Mouse (Mus musculus) testis, postnatal 14 days (tissue): ENCODE measurements around the gene Phkg1.
"Not testable (repeated sequence)": the region's sequence is repeated elsewhere in the genome, so short reads cannot be mapped to it uniquely, and the experiment has no call there.

ENCODE experiments used
- DNase-seq: peaks from one replicate; pipeline ENCODE4 v3.0.0; 2021; ENCODE audit warnings: low spot score

The Phkg1 gene

GRCm38 (mm10) chr5:129898449-129898848, at the start of gene Phkg1:
Gene Phkg1, minus strand, starts transcription at chr5:129898549.
- DNase-seq = no peak

- DNase-seq = no peak
Observed at GRCm38 (mm10) chr5:129947528-129948033, 49.2 kb upstream of the Phkg1 start.

GRCm38 (mm10) chr5:129943402-129943801, 45.1 kb upstream of the Phkg1 start:
- DNase-seq = no peak

- DNase-seq = peak; percentile 62
Observed at GRCm38 (mm10) chr5:129942073-129942939, 44.0 kb upstream of the Phkg1 start.

- peak; percentile 99 for DNase-seq
Observed at GRCm38 (mm10) chr5:129941495-129942045, 43.2 kb upstream of the Phkg1 start, which contains the start of gene Vkorc1l1. Gene Vkorc1l1, plus strand, starts transcription at chr5:129941970.

- no peak for DNase-seq
Observed at GRCm38 (mm10) chr5:129940736-129941494, 42.6 kb upstream of the Phkg1 start.

GRCm38 (mm10) chr5:129940281-129940680, 41.9 kb upstream of the Phkg1 start:
- DNase-seq = no peak

- no peak for DNase-seq
Observed at GRCm38 (mm10) chr5:129936941-129937340, 38.6 kb upstream of the Phkg1 start.

GRCm38 (mm10) chr5:129929924-129930855, 31.8 kb upstream of the Phkg1 start:
- DNase-seq = no peak

- DNase-seq = no peak
Observed at GRCm38 (mm10) chr5:129925933-129926332, 27.6 kb upstream of the Phkg1 start.

GRCm38 (mm10) chr5:129924820-129925452, 26.6 kb upstream of the Phkg1 start:
- no peak for DNase-seq

- DNase-seq = no peak
Observed at GRCm38 (mm10) chr5:129921972-129922371, 23.6 kb upstream of the Phkg1 start.

- no peak for DNase-seq
Observed at GRCm38 (mm10) chr5:129919320-129919719, 21.0 kb upstream of the Phkg1 start.

- DNase-seq = no peak
Observed at GRCm38 (mm10) chr5:129918752-129919151, 20.4 kb upstream of the Phkg1 start.

- DNase-seq = no peak
Observed at GRCm38 (mm10) chr5:129918065-129918651, 19.8 kb upstream of the Phkg1 start.

GRCm38 (mm10) chr5:129915491-129915890, 17.1 kb upstream of the Phkg1 start:
- not testable (repeated sequence) for DNase-seq

- DNase-seq = no peak
Observed at GRCm38 (mm10) chr5:129914024-129914423, 15.7 kb upstream of the Phkg1 start.

GRCm38 (mm10) chr5:129909591-129909990, 11.2 kb upstream of the Phkg1 start:
- no peak for DNase-seq

GRCm38 (mm10) chr5:129909147-129909546, 10.8 kb upstream of the Phkg1 start:
- no peak for DNase-seq

- peak; percentile 89 for DNase-seq
Observed at GRCm38 (mm10) chr5:129908242-129908965, 10.1 kb upstream of the Phkg1 start, which contains the start of gene Nupr1l. Gene Nupr1l, plus strand, starts transcription at chr5:129908540.
